Mouse (Mus musculus) myocyte (in vitro differentiated cells): ENCODE measurements at regions not wholly inside any gene's neighbourhood (a gene's known extent, or its start where the extent isn't known, plus 50 kb on each side); places are given as distances from the start of the nearest gene placed in this dataset.

Experiments used
- H3K27me3 ChIP-seq: one replicate; pipeline ENCODE4 v1.6.1; 2011; ENCODE audit not compliant: control insufficient read depth, insufficient read depth, insufficient read length
- H3K36me3 ChIP-seq: one replicate; pipeline ENCODE4 v1.6.1; 2011; ENCODE audit not compliant: control insufficient read depth, insufficient read depth
- H3K4me2 ChIP-seq: one replicate; pipeline ENCODE4 v1.6.1; 2011; ENCODE audit warnings: low read depth, control low read depth
- H3K4me3 ChIP-seq: one replicate; pipeline ENCODE4 v1.5.1; 2011; ENCODE audit warnings: mild to moderate bottlenecking, control low read depth, moderate library complexity
- H3K79me2 ChIP-seq: one replicate; pipeline ENCODE4 v1.6.1; 2011; ENCODE audit not compliant: control insufficient read depth, insufficient read depth
- H3ac ChIP-seq: one replicate; pipeline ENCODE4 v1.6.1; 2011; ENCODE audit not compliant: control insufficient read depth, insufficient read length
- CEBPB ChIP-seq: IDR thresholded peaks from 2 replicates; pipeline ENCODE4 v1.6.1; 2011; ENCODE audit warnings: mild to moderate bottlenecking, moderate library complexity; ENCODE audit not compliant: poor library complexity, insufficient read depth, severe bottlenecking
- E2F4 ChIP-seq: IDR thresholded peaks from one replicate; pipeline ENCODE4 v1.6.1; 2011; ENCODE audit warnings: mild to moderate bottlenecking, control low read depth, moderate library complexity; ENCODE audit not compliant: insufficient read depth
- MAX ChIP-seq: IDR thresholded peaks from one replicate; pipeline ENCODE4 v1.6.1; 2011; ENCODE audit warnings: low read depth, mild to moderate bottlenecking, control low read depth
- MYOD1 ChIP-seq, 3 experiments: IDR thresholded peaks; one replicate each; pipeline ENCODE4 v1.6.1; 2011; ENCODE audit warnings: control low read depth in 2 of 3, low read depth in 2 of 3, mild to moderate bottlenecking in 2 of 3, moderate library complexity in 1 of 3; ENCODE audit not compliant: insufficient read length in 2 of 3, control insufficient read depth in 1 of 3
- MYOG ChIP-seq, 3 experiments: IDR thresholded peaks; one replicate each; pipeline ENCODE4 v1.6.1; 2011; ENCODE audit warnings: control low read depth in 2 of 3, low read depth in 2 of 3, mild to moderate bottlenecking in 2 of 3; ENCODE audit not compliant: insufficient read length in 2 of 3, control insufficient read depth in 1 of 3, insufficient read depth in 1 of 3
- POLR2A ChIP-seq: IDR thresholded peaks from one replicate; pipeline ENCODE4 v1.6.1; 2011; ENCODE audit warnings: low read depth, mild to moderate bottlenecking, control low read depth, moderate library complexity; ENCODE audit not compliant: insufficient read length
- POLR2AphosphoS2 ChIP-seq: IDR thresholded peaks from one replicate; pipeline ENCODE4 v1.6.1; 2011; ENCODE audit warnings: low read depth, control low read depth; ENCODE audit not compliant: insufficient read length
- REST ChIP-seq: IDR thresholded peaks from one replicate; pipeline ENCODE4 v1.6.1; 2011; ENCODE audit warnings: mild to moderate bottlenecking, control low read depth, moderate library complexity; ENCODE audit not compliant: insufficient read depth, insufficient read length
- SRF ChIP-seq: IDR thresholded peaks from one replicate; pipeline ENCODE4 v1.6.1; 2011; ENCODE audit warnings: low read depth; ENCODE audit not compliant: control insufficient read depth, insufficient read length
- TCF12 ChIP-seq: IDR thresholded peaks from one replicate; pipeline ENCODE4 v1.6.1; 2011; ENCODE audit warnings: mild to moderate bottlenecking, control low read depth; ENCODE audit not compliant: poor library complexity, insufficient read depth, severe bottlenecking
- TCF3 ChIP-seq: IDR thresholded peaks from one replicate; pipeline ENCODE4 v1.6.1; 2011; ENCODE audit warnings: low read depth, control low read depth; ENCODE audit not compliant: insufficient read length
- USF1 ChIP-seq: IDR thresholded peaks from one replicate; pipeline ENCODE4 v1.6.1; 2011; ENCODE audit warnings: low read depth, mild to moderate bottlenecking, control low read depth, moderate library complexity

GRCm38 (mm10) chr15:50991667-50992066 lies 2893.0 kb upstream of the Gm7489 start:
- no peak overlapping the region for H3K4me3 ChIP-seq
- TF ChIP-seq TCF3 (no peak), MYOD1 (IDR thresholded peaks at IDR 0.05; ENCODE audit: control insufficient read depth in 1 of 3, insufficient read length in 2 of 3, low read depth in 2 of 3) (no peak), TCF12 (no peak), MAX (no peak), SRF (no peak), REST (no peak), USF1 (no peak), E2F4 (no peak), POLR2A (no peak), CEBPB (no peak), MYOG (IDR thresholded peaks at IDR 0.05; ENCODE audit: control insufficient read depth in 1 of 3, insufficient read depth in 1 of 3, insufficient read length in 2 of 3, low read depth in 2 of 3) (no peak), POLR2AphosphoS2 (no peak)
- H3K79me2 ChIP-seq: no peaks in the 10 kb centered on the region
- no peak overlapping the region for H3K4me2 ChIP-seq
- H3ac ChIP-seq: no peak overlapping the region
- no peaks in the 10 kb centered on the region for H3K36me3 ChIP-seq
- H3K27me3 ChIP-seq: no peaks in the 10 kb centered on the region

- TF ChIP-seq CEBPB: no peak
- TF ChIP-seq REST: no peak
- no peak for TF ChIP-seq USF1
- no peak for TF ChIP-seq MAX
- no peak for TF ChIP-seq MYOG (IDR thresholded peaks at IDR 0.05; ENCODE audit: control insufficient read depth in 1 of 3, insufficient read depth in 1 of 3, insufficient read length in 2 of 3, low read depth in 2 of 3)
- TF ChIP-seq TCF12: no peak
- no peak for TF ChIP-seq POLR2AphosphoS2
- no peak for TF ChIP-seq POLR2A
- TF ChIP-seq SRF: no peak
- TF ChIP-seq MYOD1 (IDR thresholded peaks at IDR 0.05; ENCODE audit: control insufficient read depth in 1 of 3, insufficient read length in 2 of 3, low read depth in 2 of 3): no peak
- TF ChIP-seq E2F4: no peak
- TF ChIP-seq TCF3: no peak
- Histone ChIP-seq H3K36me3 (no peaks in the 10 kb centered on the region), H3K27me3 (no peaks in the 10 kb centered on the region), H3K4me3 (no peak overlapping the region), H3K4me2 (no peak overlapping the region), H3K79me2 (no peaks in the 10 kb centered on the region), H3ac (no peak overlapping the region)
Observed at GRCm38 (mm10) chr15:50992246-50992645, 2892.5 kb upstream of the Gm7489 start.

GRCm38 (mm10) chr15:50993121-50993520 lies 2891.6 kb upstream of the Gm7489 start:
- Histone ChIP-seq H3K27me3 (no peaks in the 10 kb centered on the region), H3K79me2 (no peaks in the 10 kb centered on the region), H3K4me2 (no peak overlapping the region), H3ac (no peak overlapping the region), H3K36me3 (no peaks in the 10 kb centered on the region), H3K4me3 (no peak overlapping the region)
- TF ChIP-seq POLR2AphosphoS2: no peak

- Histone ChIP-seq H3K79me2 (no peaks in the 10 kb centered on the region), H3K4me2 (no peak overlapping the region), H3K27me3 (no peaks in the 10 kb centered on the region), H3ac (no peak overlapping the region), H3K4me3 (no peak overlapping the region), H3K36me3 (no peaks in the 10 kb centered on the region)
- TF ChIP-seq POLR2A (no peak), SRF (no peak), MYOD1 (IDR thresholded peaks at IDR 0.05; ENCODE audit: control insufficient read depth in 1 of 3, insufficient read length in 2 of 3, low read depth in 2 of 3) (no peak), MYOG (IDR thresholded peaks at IDR 0.05; ENCODE audit: control insufficient read depth in 1 of 3, insufficient read depth in 1 of 3, insufficient read length in 2 of 3, low read depth in 2 of 3) (no peak), POLR2AphosphoS2 (no peak), TCF3 (no peak), REST (no peak), CEBPB (no peak), MAX (no peak), TCF12 (no peak), E2F4 (no peak), USF1 (no peak)
Observed at GRCm38 (mm10) chr15:50995688-50996087, 2889.0 kb upstream of the Gm7489 start.

- H3K4me3 ChIP-seq: no peak overlapping the region
- no peaks in the 10 kb centered on the region for H3K79me2 ChIP-seq
- TF ChIP-seq POLR2AphosphoS2 (no peak), MAX (no peak), MYOG (IDR thresholded peaks at IDR 0.05; ENCODE audit: control insufficient read depth in 1 of 3, insufficient read depth in 1 of 3, insufficient read length in 2 of 3, low read depth in 2 of 3) (no peak), POLR2A (no peak), TCF3 (no peak), E2F4 (no peak), USF1 (no peak), MYOD1 (IDR thresholded peaks at IDR 0.05; ENCODE audit: control insufficient read depth in 1 of 3, insufficient read length in 2 of 3, low read depth in 2 of 3) (no peak), REST (no peak), SRF (no peak), TCF12 (no peak), CEBPB (no peak)
- H3K27me3 ChIP-seq: no peaks in the 10 kb centered on the region
- H3ac ChIP-seq: no peak overlapping the region
- no peak overlapping the region for H3K4me2 ChIP-seq
- H3K36me3 ChIP-seq: no peaks in the 10 kb centered on the region
Observed at GRCm38 (mm10) chr15:50996296-50996695, 2888.4 kb upstream of the Gm7489 start.
